Mouse (Mus musculus) embryonic fibroblast, embryonic 13.5 days (primary cell): ENCODE measurements around the gene Hsd3b7.

Source experiments
- CTCF ChIP-seq: IDR thresholded peaks from 2 replicates; pipeline ENCODE4 v1.5.1; 2011; ENCODE audit warnings: mild to moderate bottlenecking, control low read depth, low read length, moderate library complexity, borderline replicate concordance; ENCODE audit not compliant: insufficient read depth
- POLR2A ChIP-seq: IDR thresholded peaks from 2 replicates; pipeline ENCODE4 v1.6.1; 2011; ENCODE audit warnings: low read depth, mild to moderate bottlenecking, control low read depth, low read length, moderate library complexity

GRCm38 (mm10) chr7:127799211-127799610 lies 1.2 kb upstream of the Hsd3b7 start:
- TF ChIP-seq CTCF (no peak), POLR2A (no peak)
